Comparison of ENCODE assay signal across 20 mouse cellular contexts in the genomic region with DNA sequence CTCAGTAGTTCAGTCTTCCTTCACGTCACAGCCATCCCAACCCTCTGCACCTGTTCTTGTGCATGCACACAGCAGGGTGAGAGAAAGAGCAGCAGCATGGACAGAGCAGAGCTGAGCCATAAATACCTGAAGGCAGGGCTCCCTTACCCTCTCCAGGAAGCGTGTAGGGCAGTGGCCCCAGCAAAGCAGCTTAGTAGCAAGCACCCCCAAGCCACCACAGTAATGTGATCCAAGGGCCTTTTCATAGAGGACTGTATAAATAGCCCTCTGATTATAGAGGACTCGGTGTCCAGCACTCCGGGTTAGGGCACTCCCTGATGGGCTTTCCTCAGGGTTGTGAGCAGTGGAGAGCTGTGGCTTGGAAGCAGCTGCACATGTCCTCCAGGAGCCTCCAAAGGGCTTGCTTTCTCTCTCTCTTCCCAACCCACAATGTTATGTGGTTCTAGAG. TPM values are rescaled to one million over a fixed set of nuclear protein-coding genes. Genes with fewer than 3 reads are reported as not detected.
DNase-seq lines count a peak whose midpoint lies in the region; ATAC-seq and TF ChIP-seq lines count a peak whose summit lies in the region.
"Had no signal": no experiment of that assay in that cellular context is flagged by ENCODE, and none has a peak within 500 bp of the region (broad histone marks: within the 10 kb centered on the region; RNA-seq: fewer than 3 reads in every experiment).

No protein-coding gene starts in this region.

- H3K27me3 ChIP-seq in embryonic facial prominence, embryonic 13.5 days, result no peaks in the 10 kb centered on the region
- H3K27me3 ChIP-seq in embryonic facial prominence, embryonic 10.5 days (replicated peaks; ENCODE audit: low read depth, poor library complexity, severe bottlenecking), result 0 out of 2 replicates have a peak, but pooled peaks cover 3% of the 10 kb centered on the region
- H3K27me3 ChIP-seq in kidney, embryonic 16.5 days (ENCODE audit: insufficient read depth, low read length), result no peaks in the 10 kb centered on the region
- H3K27me3 ChIP-seq in small intestine, adult 2 months (ENCODE audit: control insufficient read depth, insufficient read depth, low read length), result no peaks in the 10 kb centered on the region
- H3K27me3 ChIP-seq: neural tube, embryonic 15.5 days; stomach, embryonic 15.5 days had no signal

- H3K4me3 ChIP-seq in embryonic facial prominence, embryonic 13.5 days, result no peak overlapping the region
- H3K4me3 ChIP-seq in embryonic facial prominence, embryonic 10.5 days, result no peak overlapping the region
- H3K4me3 ChIP-seq in kidney, embryonic 16.5 days (ENCODE audit: low read length), result no peak overlapping the region
- H3K4me3 ChIP-seq in small intestine, adult 2 months (ENCODE audit: low read depth, low read length), result no peak overlapping the region
- H3K4me3 ChIP-seq: erythroblast, embryonic 14.5 days; midbrain, embryonic 10.5 days; neural tube, embryonic 15.5 days; stomach, embryonic 15.5 days had no signal

- DNase-seq in embryonic facial prominence, embryonic 10.5 days (ENCODE audit: low spot score), result no peak
- no peak for DNase-seq in kidney, adult 9 months
- DNase-seq in gastrocnemius, postnatal 25 days, result peak; percentile 79
- DNase-seq in retina, postnatal 1 day, result no peak
- DNase-seq: B cell, adult 2 months; forebrain, postnatal 0 days; kidney, postnatal 10 days; layer of hippocampus, adult 9-11 months; lung, postnatal 36 days; spleen, adult 18-20 months; thymus, postnatal 25 days had no signal

- H3K36me3 ChIP-seq in embryonic facial prominence, embryonic 13.5 days, result peaks cover 20% of the 10 kb centered on the region
- peaks cover 40% of the 10 kb centered on the region for H3K36me3 ChIP-seq in embryonic facial prominence, embryonic 10.5 days (replicated peaks)
- H3K36me3 ChIP-seq in kidney, embryonic 16.5 days (ENCODE audit: insufficient read depth, low read length), result no peaks in the 10 kb centered on the region
- H3K36me3 ChIP-seq in small intestine, adult 2 months (ENCODE audit: control insufficient read depth, insufficient read depth, low read length), result peaks cover 22% of the 10 kb centered on the region
- H3K36me3 ChIP-seq: neural tube, embryonic 15.5 days had no signal

- H3K4me2 ChIP-seq in embryonic facial prominence, embryonic 13.5 days, result no peak overlapping the region
- H3K4me2 ChIP-seq in kidney, embryonic 16.5 days (replicated peaks; ENCODE audit: low read depth, low read length), result no peak overlapping the region
- H3K4me2 ChIP-seq: neural tube, embryonic 15.5 days; stomach, embryonic 15.5 days had no signal

- no peak for TF ChIP-seq POLR2A in small intestine, adult 2 months (IDR thresholded peaks at IDR 0.05; ENCODE audit: low read depth, low read length)

- 0 out of 2 replicates have a peak, but pooled peaks have one; percentile 22 for ATAC-seq in embryonic facial prominence, embryonic 13.5 days (ENCODE audit: insufficient number of reproducible peaks, insufficient read depth, low FRiP score, low TSS enrichment, low read depth)
- ATAC-seq in kidney, embryonic 16.5 days (ENCODE audit: low FRiP score, low TSS enrichment), result 0 out of 2 replicates have a peak, but pooled peaks have one; percentile 9
- ATAC-seq: forebrain, postnatal 0 days; hindbrain, embryonic 16.5 days had no signal

- WGBS in embryonic facial prominence, embryonic 13.5 days, result 61% methylated on average over 4 of the region's 4 CpGs
- 79% methylated on average over 4 of the region's 4 CpGs for WGBS in embryonic facial prominence, embryonic 10.5 days
- 44% methylated on average over 4 of the region's 4 CpGs for WGBS in kidney, embryonic 16.5 days
- WGBS in small intestine, adult 2 months, result 29% methylated on average over 4 of the region's 4 CpGs

- H3K27ac ChIP-seq in embryonic facial prominence, embryonic 13.5 days, result no peak overlapping the region
- no peak overlapping the region for H3K27ac ChIP-seq in embryonic facial prominence, embryonic 10.5 days (replicated peaks)
- H3K27ac ChIP-seq in kidney, embryonic 16.5 days (ENCODE audit: low read length), result no peak overlapping the region
- 0 out of 2 replicates have a peak overlapping the region, but pooled peaks have one; percentile 10 for H3K27ac ChIP-seq in small intestine, adult 2 months (ENCODE audit: insufficient read depth, low read depth, low read length)
- H3K27ac ChIP-seq: liver, embryonic 14.5 days; midbrain, embryonic 10.5 days; neural tube, embryonic 15.5 days; stomach, embryonic 15.5 days had no signal

- no peaks in the 10 kb centered on the region for H3K9me3 ChIP-seq in embryonic facial prominence, embryonic 13.5 days
- no peaks in the 10 kb centered on the region for H3K9me3 ChIP-seq in embryonic facial prominence, embryonic 10.5 days
- no peaks in the 10 kb centered on the region for H3K9me3 ChIP-seq in kidney, embryonic 16.5 days (ENCODE audit: low read length)
- H3K9me3 ChIP-seq: midbrain, embryonic 10.5 days; neural tube, embryonic 15.5 days; stomach, embryonic 15.5 days had no signal

- peaks cover 42% of the 10 kb centered on the region for H3K4me1 ChIP-seq in embryonic facial prominence, embryonic 13.5 days
- H3K4me1 ChIP-seq in embryonic facial prominence, embryonic 10.5 days, result peaks cover 51% of the 10 kb centered on the region
- H3K4me1 ChIP-seq in kidney, embryonic 16.5 days (ENCODE audit: insufficient read depth, low read length), result peaks cover 69% of the 10 kb centered on the region
- peaks cover 4% of the 10 kb centered on the region; the same call in 1 of the 2 replicates for H3K4me1 ChIP-seq in small intestine, adult 2 months (ENCODE audit: control insufficient read depth, insufficient read depth, insufficient read length, low read length)

- H3K9ac ChIP-seq in embryonic facial prominence, embryonic 13.5 days, result no peak overlapping the region
- H3K9ac ChIP-seq in kidney, embryonic 16.5 days (replicated peaks; ENCODE audit: low read length), result no peak overlapping the region
- H3K9ac ChIP-seq: forebrain, postnatal 0 days; liver, embryonic 14.5 days; neural tube, embryonic 15.5 days; stomach, embryonic 15.5 days had no signal

- TF ChIP-seq CTCF in small intestine, adult 2 months (IDR thresholded peaks at IDR 0.05; ENCODE audit: extremely low read depth, insufficient read length, insufficient replicate concordance, low read depth, low read length), result no peak

RNA-seq across cellular contexts. Expression of a gene that starts 40.0 kb away (rescaled TPM):
- polyA plus RNA-seq in embryonic facial prominence, embryonic 13.5 days (2015; fragmentation: Nextera tagmentation; extraction: Ambion mirVana), result 17.4 and 18.9 TPM in 2 replicates
- polyA plus RNA-seq in embryonic facial prominence, embryonic 10.5 days (2016; fragmentation: Nextera tagmentation; extraction: Ambion mirVana), result 11.7 and 11.8 TPM in 2 replicates
- polyA plus RNA-seq in kidney, embryonic 16.5 days (2015; fragmentation: Nextera tagmentation; extraction: Ambion mirVana), result 6.3 and 7.4 TPM in 2 replicates
- total RNA-seq in gastrocnemius, postnatal 25 days (2021), result 10 to 100 TPM; 35.9 to 38.8 TPM
- polyA plus RNA-seq in small intestine, adult 2 months (2012; rRNA removed), result 20.5 and 29.8 TPM in 2 replicates
